Mouse (Mus musculus) neural tube, embryonic 15.5 days (tissue): ENCODE data around the gene Lemd2. TPM values are rescaled to one million over a fixed set of nuclear protein-coding genes. Genes with fewer than 3 reads are reported as not detected.

Experiments used
- ATAC-seq: fragments of 200-750 bp; cut with Nextera tagmentation; 2 replicates; pipeline ENCODE4 v1.8.0; 2017; ENCODE audit warnings: mild to moderate bottlenecking, moderate TSS enrichment, moderate library complexity; ENCODE audit not compliant: low FRiP score
- H3K27ac ChIP-seq: fragments of 300-500 bp; sonication (generic); replicated peaks from 2 replicates; pipeline ENCODE4 v1.5.1; 2015; ENCODE audit warnings: mild to moderate bottlenecking, inconsistent platforms
- H3K27me3 ChIP-seq: fragments of 300-500 bp; sonication (generic); replicated peaks from 2 replicates; pipeline ENCODE4 v1.6.1; 2015; ENCODE audit warnings: inconsistent platforms
- H3K36me3 ChIP-seq: fragments of 300-500 bp; sonication (generic); 2 replicates; pipeline ENCODE4 v1.6.1; 2015; ENCODE audit warnings: inconsistent platforms
- H3K4me1 ChIP-seq: fragments of 300-500 bp; sonication (generic); 2 replicates; pipeline ENCODE4 v1.6.1; 2015; ENCODE audit warnings: inconsistent platforms
- H3K4me2 ChIP-seq: fragments of 300-500 bp; sonication (generic); 2 replicates; pipeline ENCODE4 v1.6.1; 2015; ENCODE audit warnings: inconsistent platforms, mild to moderate bottlenecking, moderate library complexity
- H3K4me3 ChIP-seq: fragments of 300-500 bp; sonication (generic); replicated peaks from 2 replicates; pipeline ENCODE4 v1.5.1; 2015; ENCODE audit warnings: mild to moderate bottlenecking, inconsistent platforms
- H3K9ac ChIP-seq: fragments of 300-500 bp; sonication (generic); replicated peaks from 2 replicates; pipeline ENCODE4 v1.6.1; 2015; ENCODE audit warnings: mild to moderate bottlenecking, inconsistent platforms
- H3K9me3 ChIP-seq: fragments of 300-500 bp; sonication (generic); replicated peaks from 2 replicates; pipeline ENCODE4 v1.6.1; 2016; ENCODE audit warnings: inconsistent platforms
- WGBS: fragments of 180-500 bp; shearing (Covaris S2); methylation state at CpG from one replicate; pipeline ENCODE4 v1.1.7; 2015; ENCODE audit warnings: mixed read lengths; 5-methylcytosine and 5-hydroxymethylcytosine counted together
- polyA plus RNA-seq: library from polyadenylated mRNA; unstranded; fragments of >200 nt; fragmentation: Nextera tagmentation; extraction: Ambion mirVana; gene quantifications from 2 replicates; pipeline ENCODE4 v1.2.1, GENCODE M21; 2015

Lemd2 gene
- polyA plus RNA-seq, 1 experiment from 2014 or later = 19.7 TPM

DNA sequence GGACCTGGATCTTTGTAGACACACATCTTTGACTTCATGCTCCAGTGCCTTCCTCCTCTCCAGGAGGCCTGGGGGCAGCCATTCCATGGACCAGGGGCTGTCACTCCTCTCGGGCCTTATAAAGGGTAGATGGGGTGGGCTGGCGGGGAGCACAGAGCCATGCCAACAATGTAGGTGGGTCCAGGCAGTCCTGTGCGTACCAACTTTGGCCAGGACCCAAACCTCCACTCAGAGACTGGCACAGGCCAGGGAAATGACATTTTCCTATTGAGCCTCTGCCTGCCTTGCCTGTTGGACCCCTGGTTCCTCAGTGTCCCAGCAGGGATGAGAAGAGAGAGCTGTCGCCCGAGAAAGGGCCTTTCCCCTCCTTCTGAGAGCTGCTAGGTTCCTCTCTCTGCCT lies 21.9 kb downstream of the Lemd2 start:
- no peak for ATAC-seq
- Histone ChIP-seq H3K4me3 (no peak overlapping the region), H3K9me3 (no peaks in the 10 kb centered on the region)

DNA sequence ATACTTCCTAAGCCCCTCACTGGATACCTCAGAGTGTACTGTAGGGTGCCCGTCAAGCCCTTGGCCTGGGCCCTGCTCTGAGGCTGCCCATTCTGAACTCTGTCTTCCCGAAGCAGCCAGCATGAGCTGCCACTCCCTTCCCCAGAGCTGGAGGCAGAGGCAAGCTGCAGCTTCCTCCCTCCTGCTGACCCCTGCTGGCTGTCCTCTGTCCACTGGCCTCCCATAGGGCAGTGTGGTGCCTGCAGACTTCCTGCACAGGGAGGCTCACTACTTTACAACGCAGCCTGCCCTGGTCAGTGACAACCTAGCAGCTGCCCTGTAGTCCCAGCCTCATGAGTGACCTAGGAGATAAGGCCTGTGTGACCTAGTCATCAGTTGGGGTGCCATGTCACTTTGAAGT lies 22.6 kb downstream of the Lemd2 start:
- ATAC-seq = no peak
- Histone ChIP-seq H3K4me2 (no peak overlapping the region), H3K4me1 (peaks cover 4% of the 10 kb centered on the region; the same call in 1 of the 2 replicates), H3K27ac (no peak overlapping the region), H3K36me3 (no peaks in the 10 kb centered on the region), H3K4me3 (no peak overlapping the region), H3K9ac (no peak overlapping the region), H3K9me3 (no peaks in the 10 kb centered on the region), H3K27me3 (no peaks in the 10 kb centered on the region)
- WGBS = 35% methylated on average over 3 of the region's 3 CpGs

More for the DNA sequence above, 21.9 kb downstream of the Lemd2 start:
- WGBS = 73% methylated on average over 5 of the region's 5 CpGs
- H3K9ac ChIP-seq = no peak overlapping the region
- H3K27ac ChIP-seq = no peak overlapping the region
- no peak overlapping the region for H3K4me2 ChIP-seq
- H3K36me3 ChIP-seq = no peaks in the 10 kb centered on the region
- peaks cover 4% of the 10 kb centered on the region; the same call in 1 of the 2 replicates for H3K4me1 ChIP-seq
- no peaks in the 10 kb centered on the region for H3K27me3 ChIP-seq

DNA sequence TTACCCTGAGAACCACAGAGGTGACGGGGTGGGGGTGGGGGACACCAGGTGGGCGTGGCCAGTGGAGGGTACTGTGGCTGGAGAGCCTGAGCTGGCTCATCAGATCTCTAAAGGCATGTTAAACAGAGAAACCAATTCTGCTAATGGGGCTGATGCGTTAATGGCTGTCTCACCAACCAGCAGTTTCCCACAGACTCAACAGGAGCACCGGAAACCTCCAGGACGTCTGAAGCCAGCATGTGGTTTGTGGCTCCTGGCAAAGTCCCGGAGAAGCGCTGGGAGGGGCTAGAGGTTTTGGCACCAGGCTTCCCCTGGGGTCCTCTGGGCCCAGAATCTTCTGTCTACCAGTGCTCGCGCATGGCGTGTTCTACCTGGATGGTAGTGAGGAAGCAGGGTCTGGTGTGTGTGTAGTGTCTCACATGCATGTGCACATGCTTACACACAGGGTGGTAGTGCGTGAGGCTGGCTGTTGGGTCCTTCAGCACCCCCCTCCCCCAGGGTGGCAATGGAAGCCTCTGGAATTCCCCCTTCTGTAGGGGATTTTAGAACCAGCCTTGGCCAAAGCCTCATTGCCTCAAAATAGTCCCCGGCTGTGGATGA lies 24.5 kb downstream of the Lemd2 start:
- WGBS = 51% methylated on average over 12 of the region's 12 CpGs
- Histone ChIP-seq H3K9me3 (no peaks in the 10 kb centered on the region), H3K27me3 (no peaks in the 10 kb centered on the region), H3K4me2 (no peak overlapping the region), H3K27ac (no peak overlapping the region), H3K4me1 (peaks cover 20% of the 10 kb centered on the region), H3K36me3 (no peaks in the 10 kb centered on the region), H3K9ac (no peak overlapping the region), H3K4me3 (no peak overlapping the region)
- no peak for ATAC-seq

DNA sequence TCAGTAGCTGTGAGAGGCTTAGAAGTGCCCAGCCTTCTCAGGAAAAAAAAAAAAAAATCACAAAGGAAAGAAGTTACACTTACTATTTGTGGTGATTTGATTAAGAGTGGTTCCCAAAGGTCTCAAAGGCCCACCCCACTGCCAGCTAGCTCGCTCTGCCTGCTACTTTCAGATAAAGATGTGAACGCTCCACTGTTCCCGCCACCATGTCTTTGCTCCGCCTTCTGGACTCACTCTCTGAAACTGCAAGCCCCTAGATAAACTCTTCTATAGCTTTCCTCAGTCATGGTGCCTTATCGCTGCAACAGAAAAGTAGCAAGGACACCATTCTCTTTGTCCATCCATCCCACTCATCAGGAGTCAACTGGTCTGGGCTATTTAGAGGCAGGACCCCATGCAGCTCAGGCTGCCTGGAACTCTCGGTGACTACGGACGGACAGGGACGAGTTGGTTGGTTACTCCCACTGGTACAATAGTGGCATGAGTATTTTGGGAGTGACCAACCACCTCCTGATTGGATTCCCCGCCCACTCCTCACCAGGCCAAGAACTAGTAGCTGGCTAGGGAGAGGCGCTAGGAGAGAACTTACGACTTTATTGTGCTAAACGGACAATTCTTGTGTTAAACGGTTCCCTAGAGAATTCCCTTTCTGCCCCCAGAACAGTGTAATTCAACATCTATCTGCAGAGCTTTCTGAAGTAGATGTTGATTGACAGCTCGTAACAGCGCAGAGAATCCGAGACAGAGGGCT lies 25.7 kb downstream of the Lemd2 start:
- no peaks in the 10 kb centered on the region for H3K27me3 ChIP-seq
- no peak overlapping the region for H3K4me3 ChIP-seq
- peaks cover 20% of the 10 kb centered on the region for H3K4me1 ChIP-seq
- H3K36me3 ChIP-seq = no peaks in the 10 kb centered on the region
- no peak overlapping the region for H3K9ac ChIP-seq
- H3K27ac ChIP-seq = no peak overlapping the region
- no peak overlapping the region for H3K4me2 ChIP-seq
- H3K9me3 ChIP-seq = no peaks in the 10 kb centered on the region
- 82% methylated on average over 17 of the region's 17 CpGs for WGBS
- no peak for ATAC-seq

DNA sequence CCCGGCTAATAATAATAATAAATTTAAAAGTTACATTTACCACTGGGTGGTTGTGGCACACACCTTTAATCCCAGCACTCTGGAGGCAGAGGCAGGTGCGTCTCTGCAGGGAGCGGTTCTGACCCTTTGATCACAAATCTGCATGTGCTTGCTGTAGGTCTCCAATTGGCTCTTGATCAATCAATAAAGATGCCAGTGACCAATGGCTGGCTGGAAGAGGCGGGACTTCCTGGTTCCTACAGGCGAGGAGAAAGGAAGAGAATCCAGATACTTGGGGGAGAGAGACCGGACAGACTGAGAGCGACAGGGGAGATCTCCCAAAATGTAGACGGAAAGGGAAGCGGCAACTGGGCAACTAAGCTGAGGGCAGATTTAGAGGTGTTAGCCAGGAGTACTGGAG lies 26.2 kb downstream of the Lemd2 start:
- H3K9ac ChIP-seq = no peak overlapping the region
- no peak overlapping the region for H3K27ac ChIP-seq
- 94% methylated on average over 9 of the region's 9 CpGs for WGBS
- no peak overlapping the region for H3K4me2 ChIP-seq
- no peaks in the 10 kb centered on the region for H3K36me3 ChIP-seq
- H3K4me1 ChIP-seq = peaks cover 20% of the 10 kb centered on the region
- H3K4me3 ChIP-seq = no peak overlapping the region
- ATAC-seq = no peak
- H3K27me3 ChIP-seq = no peaks in the 10 kb centered on the region
- no peaks in the 10 kb centered on the region for H3K9me3 ChIP-seq

DNA sequence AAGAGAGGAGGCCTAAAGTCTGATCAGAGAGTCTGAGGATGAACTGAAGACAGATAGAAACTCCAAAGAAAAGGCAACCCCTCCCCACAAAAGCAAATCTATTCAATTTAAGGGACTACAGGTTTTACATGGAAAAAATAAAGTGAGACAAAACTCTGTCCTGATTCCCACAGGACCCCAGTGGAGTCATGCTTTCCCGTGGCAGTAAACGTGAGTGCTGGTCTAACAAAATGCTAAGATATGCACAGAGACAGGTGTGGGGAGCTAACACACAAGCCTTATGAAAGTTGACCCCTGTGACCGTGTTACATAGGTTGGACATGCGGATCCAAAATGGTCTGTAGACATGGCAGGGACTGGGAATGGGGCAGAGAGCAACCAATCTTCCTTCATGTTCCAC lies 27.5 kb downstream of the Lemd2 start:
- no peak overlapping the region for H3K27ac ChIP-seq
- peaks cover 20% of the 10 kb centered on the region for H3K4me1 ChIP-seq
- no peaks in the 10 kb centered on the region for H3K9me3 ChIP-seq
- no peak for ATAC-seq
- no peak overlapping the region for H3K4me3 ChIP-seq
- H3K9ac ChIP-seq = no peak overlapping the region
- 80% methylated on average over 4 of the region's 4 CpGs for WGBS
- no peak overlapping the region for H3K4me2 ChIP-seq
- H3K27me3 ChIP-seq = no peaks in the 10 kb centered on the region
- no peaks in the 10 kb centered on the region for H3K36me3 ChIP-seq

DNA sequence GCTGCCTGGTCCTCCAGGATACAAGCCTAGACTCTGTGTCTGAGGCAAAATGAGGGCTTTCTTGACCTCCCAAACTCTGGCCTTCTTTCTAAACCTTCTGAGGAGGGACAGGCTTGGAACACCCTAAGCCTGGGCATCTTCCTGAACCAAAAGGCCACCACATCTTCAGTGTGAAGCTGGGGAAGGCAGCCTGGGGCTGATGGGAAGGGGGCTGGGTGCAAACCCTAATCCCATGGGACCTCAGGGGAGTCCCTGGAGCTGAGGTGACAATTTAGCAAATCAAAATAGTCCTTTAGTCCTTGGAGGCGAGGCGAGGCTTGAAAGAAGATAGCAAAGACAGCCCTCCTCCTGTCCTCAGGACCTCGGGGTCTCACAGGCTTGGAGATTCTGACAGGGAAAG lies 28.0 kb downstream of the Lemd2 start:
- H3K27ac ChIP-seq = peak overlapping the region; percentile 23; the same call in 1 of the 2 replicates

DNA sequence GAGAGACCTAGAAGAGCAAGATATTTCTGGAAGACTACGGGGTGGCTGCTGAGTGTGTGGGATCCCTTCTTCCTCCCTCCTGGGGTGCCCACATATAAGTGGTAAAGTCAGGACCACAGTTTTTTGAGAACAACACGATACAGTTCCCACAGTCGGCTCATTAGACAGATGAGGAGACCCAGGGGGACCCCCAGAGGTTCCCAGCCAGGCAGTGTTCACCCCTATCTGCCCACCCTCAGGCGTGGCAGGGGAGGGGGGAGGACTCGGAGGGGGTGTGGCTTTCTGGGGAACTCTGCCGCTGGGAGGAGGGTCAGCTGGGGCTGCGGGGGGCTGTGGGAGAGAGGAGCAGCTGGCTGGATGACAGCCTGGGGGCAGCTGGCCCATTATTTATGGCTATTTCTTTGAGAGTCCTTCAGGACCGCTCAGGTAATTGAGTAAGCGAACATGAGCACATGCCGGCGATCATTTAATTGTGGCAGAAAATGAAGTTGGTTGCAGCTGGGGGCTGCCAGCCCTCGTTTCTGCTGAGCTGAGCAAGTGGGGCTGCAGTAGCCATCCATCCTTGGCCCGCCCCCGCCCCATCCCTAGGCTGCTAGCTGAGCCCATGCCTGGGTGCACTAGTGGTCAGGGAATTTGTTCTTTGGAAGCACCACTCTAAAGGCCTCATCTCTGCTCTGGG lies 28.9 kb downstream of the Lemd2 start:
- peak overlapping the region; percentile 10; the same call in 1 of the 2 replicates for H3K4me2 ChIP-seq
- H3K36me3 ChIP-seq = no peaks in the 10 kb centered on the region
- H3K4me1 ChIP-seq = peaks cover 20% of the 10 kb centered on the region
- WGBS = 11% methylated on average over 14 of the region's 14 CpGs
- H3K27ac ChIP-seq = peak overlapping the region; percentile 54; the same call in 1 of the 2 replicates
- H3K27me3 ChIP-seq = no peaks in the 10 kb centered on the region
- peak; percentile 52 for ATAC-seq
- no peaks in the 10 kb centered on the region for H3K9me3 ChIP-seq
- no peak overlapping the region for H3K9ac ChIP-seq
- H3K4me3 ChIP-seq = no peak overlapping the region

More for the DNA sequence above, 28.0 kb downstream of the Lemd2 start:
- 79% methylated on average over 3 of the region's 3 CpGs for WGBS
- Histone ChIP-seq H3K4me2 (no peak overlapping the region), H3K27me3 (no peaks in the 10 kb centered on the region), H3K9me3 (no peaks in the 10 kb centered on the region), H3K9ac (no peak overlapping the region), H3K36me3 (no peaks in the 10 kb centered on the region), H3K4me3 (no peak overlapping the region), H3K4me1 (peaks cover 20% of the 10 kb centered on the region)
- ATAC-seq = no peak

DNA sequence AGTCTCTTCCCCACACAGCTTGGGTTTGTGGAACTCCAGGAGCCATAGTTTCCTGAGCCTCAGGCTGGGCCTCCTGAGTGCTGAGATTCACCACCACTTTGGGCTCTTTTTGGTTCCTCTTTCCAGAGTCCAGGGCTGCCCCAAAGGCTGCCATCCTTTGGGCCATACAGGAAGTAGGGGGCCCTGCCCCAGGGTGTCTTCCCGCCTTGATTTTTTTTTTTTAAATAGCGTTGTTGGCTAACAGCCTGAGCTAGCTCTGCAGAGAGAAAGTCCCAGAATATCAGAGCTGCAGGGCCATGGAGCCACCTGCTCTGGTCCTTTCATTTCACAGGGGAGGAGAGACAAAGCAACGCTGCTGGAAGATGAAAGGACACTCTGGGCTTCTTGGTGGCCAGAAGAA lies 30.6 kb downstream of the Lemd2 start:
- Histone ChIP-seq H3K27ac (no peak overlapping the region), H3K4me1 (peaks cover 16% of the 10 kb centered on the region), H3K27me3 (no peaks in the 10 kb centered on the region), H3K4me3 (no peak overlapping the region), H3K9ac (no peak overlapping the region), H3K36me3 (no peaks in the 10 kb centered on the region), H3K4me2 (no peak overlapping the region), H3K9me3 (no peaks in the 10 kb centered on the region)
- WGBS = 55% methylated on average over 3 of the region's 3 CpGs
- no peak for ATAC-seq

DNA sequence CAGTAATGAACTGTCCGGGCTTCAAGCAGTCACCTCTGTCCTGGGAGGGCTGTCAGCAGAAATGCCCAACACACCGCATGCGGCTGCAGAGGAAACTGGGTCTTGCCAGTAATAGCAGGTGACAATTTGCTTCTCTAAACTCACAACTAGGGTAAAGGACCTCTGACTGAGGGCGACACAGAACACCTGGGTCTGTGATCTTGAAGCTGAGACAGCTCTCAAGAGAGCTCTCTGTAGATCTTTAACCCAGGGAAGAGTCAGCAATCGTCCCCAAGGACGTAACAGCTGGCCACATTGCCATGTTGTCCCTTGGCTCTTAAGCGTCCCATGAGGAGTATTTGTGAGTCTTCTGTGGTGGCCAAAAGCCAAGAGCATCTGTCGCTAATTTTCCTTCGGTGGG lies 31.8 kb downstream of the Lemd2 start:
- no peaks in the 10 kb centered on the region for H3K36me3 ChIP-seq
- H3K4me3 ChIP-seq = no peak overlapping the region
- H3K9me3 ChIP-seq = no peaks in the 10 kb centered on the region
- no peak for ATAC-seq
- H3K27me3 ChIP-seq = no peaks in the 10 kb centered on the region
- no peak overlapping the region for H3K9ac ChIP-seq
- no peak overlapping the region for H3K27ac ChIP-seq
- WGBS = 75% methylated on average over 9 of the region's 9 CpGs
- H3K4me1 ChIP-seq = peaks cover 16% of the 10 kb centered on the region
- no peak overlapping the region for H3K4me2 ChIP-seq

DNA sequence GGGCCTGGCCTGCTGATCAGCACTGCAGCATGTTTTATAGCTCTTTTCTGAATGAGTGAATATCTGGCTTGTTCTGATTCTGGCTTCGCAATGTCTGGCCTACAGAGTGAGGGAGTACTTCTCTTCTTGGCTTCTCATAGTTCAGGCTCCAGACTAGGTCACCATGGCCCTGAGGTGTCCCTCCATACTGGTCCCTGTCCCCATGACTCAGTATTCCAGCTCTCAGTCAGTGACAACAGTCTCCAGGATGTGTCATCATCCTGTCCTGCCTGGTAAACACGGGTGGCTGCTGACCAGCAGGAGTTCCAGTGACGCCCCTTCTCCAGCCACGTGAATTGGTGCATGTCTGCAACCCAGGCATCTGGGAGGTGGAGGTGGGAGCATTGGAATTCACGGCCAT lies 33.1 kb downstream of the Lemd2 start:
- no peak overlapping the region for H3K9ac ChIP-seq
- H3K36me3 ChIP-seq = no peaks in the 10 kb centered on the region
- H3K9me3 ChIP-seq = no peaks in the 10 kb centered on the region
- no peak overlapping the region for H3K27ac ChIP-seq
- no peaks in the 10 kb centered on the region for H3K27me3 ChIP-seq
- H3K4me2 ChIP-seq = no peak overlapping the region
- WGBS = 77% methylated on average over 5 of the region's 5 CpGs
- no peak overlapping the region for H3K4me3 ChIP-seq
- peaks cover 12% of the 10 kb centered on the region for H3K4me1 ChIP-seq
- no peak for ATAC-seq
